Mouse (Mus musculus): Measurements from ENCODE around the gene Akap7.

- TF ChIP-seq FLI1 (IDR thresholded peaks at IDR 0.05; ENCODE audit: low read length) (no peak), GATA1 (IDR thresholded peaks at IDR 0.05; ENCODE audit: borderline replicate concordance, low read length) (no peak)
These were observed 68.5 kb downstream of the Akap7 start for GRCm38 (mm10) chr10:25239156-25239555.
